Mouse (Mus musculus): ENCODE measurements at regions not wholly inside any gene's neighbourhood (a gene's known extent, or its start where the extent isn't known, plus 50 kb on each side); places are given as distances from the start of the nearest gene placed in this dataset.

DNA sequence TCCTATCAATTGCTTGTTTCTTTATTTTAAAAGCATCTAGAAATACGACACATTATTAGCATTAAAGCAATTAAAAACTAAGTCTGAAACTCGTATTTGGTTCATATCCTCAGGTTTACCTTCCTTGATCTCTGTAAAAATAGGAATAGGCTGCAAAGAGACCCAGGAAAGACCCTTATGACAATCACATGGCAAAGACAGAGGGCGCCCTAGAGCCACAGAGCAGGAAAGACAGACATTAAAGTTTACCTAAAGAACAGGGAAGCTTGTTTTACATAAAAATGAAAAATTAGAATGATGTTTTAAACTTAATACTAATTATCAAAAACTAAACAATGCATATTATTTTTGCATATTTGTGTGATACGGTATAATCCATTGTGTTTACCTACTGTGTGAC, 153.2 kb downstream of the Usp25 start:
- no peak for ATAC-seq (replicated peaks; ENCODE audit: insufficient number of reproducible peaks, low FRiP score, low TSS enrichment, poor library complexity, severe bottlenecking)

DNA sequence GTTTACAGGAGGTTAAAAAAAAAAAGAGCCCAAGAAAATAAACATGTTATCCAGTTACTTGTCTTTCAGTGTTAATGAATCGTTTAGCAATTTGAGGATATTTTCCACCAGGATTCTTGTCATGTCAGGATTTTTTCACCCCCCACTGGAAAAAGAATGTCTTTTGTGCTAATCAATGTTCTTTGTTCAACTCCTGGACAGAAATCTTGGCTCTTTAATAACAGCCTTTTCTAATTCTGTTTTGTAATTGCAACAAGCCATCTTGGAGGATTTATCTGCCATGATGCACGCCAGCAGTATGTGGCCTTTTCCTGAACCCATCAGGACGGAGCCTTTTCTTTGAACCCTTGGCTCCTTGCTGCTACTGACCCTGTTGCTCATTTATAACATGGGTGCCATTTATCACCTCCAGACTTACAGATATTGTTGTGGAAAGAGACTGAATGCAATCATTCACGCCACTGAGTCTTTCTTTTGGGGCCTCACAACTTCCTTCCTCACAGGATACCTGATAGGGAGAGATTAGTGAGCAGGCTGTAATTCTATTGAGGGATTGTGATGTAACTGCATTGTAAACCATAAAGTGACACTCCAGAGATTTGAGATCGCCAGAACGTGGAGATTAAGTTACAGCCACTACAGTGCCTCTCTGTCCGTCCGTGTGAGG, 159.7 kb downstream of the Usp25 start:
- no peak for ATAC-seq (replicated peaks; ENCODE audit: insufficient number of reproducible peaks, low FRiP score, low TSS enrichment, poor library complexity, severe bottlenecking)

DNA sequence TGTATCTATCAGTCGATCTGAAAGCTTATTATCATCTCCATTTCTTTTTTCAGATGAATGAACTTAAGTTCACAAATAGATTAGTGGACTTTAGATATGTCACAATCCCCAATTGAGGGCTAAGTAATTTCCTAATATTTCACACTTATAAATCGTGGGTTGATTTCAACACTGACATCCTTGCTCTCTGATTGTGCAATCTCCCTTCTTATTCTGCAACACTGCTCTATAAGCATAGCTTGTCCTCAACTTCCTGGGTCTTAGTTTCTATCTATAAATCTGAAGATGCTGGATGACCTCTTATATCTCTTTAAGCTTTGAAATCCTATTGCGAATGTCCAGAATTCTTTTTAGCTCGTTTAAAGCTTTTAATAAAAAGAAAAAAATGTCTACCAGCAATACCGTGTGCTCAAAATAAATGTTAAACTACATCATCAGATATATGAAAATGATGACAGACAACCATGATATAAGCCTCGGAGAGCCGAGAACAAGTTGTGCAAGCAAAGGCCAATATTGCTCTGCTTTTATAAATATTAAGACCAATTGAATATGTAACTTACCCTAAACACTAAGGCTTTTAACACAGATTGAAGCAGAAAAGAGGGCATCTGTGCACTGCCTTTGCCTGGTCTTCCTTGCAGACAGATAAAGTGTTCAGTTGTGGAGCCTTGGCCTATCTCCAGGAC, 161.4 kb downstream of the Usp25 start:
- peak; percentile 59; the same call in 1 of the 2 replicates for ATAC-seq (replicated peaks; ENCODE audit: insufficient number of reproducible peaks, low FRiP score, low TSS enrichment, poor library complexity, severe bottlenecking)

DNA sequence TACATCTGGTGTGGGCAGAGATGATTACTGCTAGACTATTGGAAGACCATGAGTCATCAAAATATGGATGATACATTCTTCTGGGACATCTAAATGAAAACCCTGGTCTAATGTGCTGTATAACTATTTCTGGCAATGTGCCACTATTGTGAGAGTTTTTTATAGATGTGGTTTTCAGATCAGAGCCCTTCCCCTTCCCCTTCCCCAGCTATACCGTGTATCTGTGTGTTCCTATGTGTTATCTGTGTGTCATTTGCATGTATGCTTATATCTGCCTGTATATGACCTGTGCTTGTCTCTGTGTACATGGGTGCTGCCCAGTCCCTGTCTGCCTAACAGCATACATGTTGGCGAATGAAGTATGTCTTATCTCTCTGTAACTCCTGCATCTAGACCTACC, 167.5 kb downstream of the Usp25 start:
- no peak for ATAC-seq (replicated peaks; ENCODE audit: insufficient number of reproducible peaks, low FRiP score, low TSS enrichment, poor library complexity, severe bottlenecking)
